Mouse (Mus musculus): Measurements from ENCODE around the gene Ap3s2.

- 0 out of 2 replicates have a peak, but pooled peaks have one; percentile 10 for TF ChIP-seq CTCF (IDR thresholded peaks at IDR 0.05; ENCODE audit: low read depth)
- TF ChIP-seq EP300 (IDR thresholded peaks at IDR 0.05; ENCODE audit: low read depth), result no peak
Observed at GRCm38 (mm10) chr7:79961600-79961999, 41.2 kb upstream of the Ap3s2 start.
